Mouse (Mus musculus): ENCODE data around the gene Eaf1. TPM values are rescaled to one million over a fixed set of nuclear protein-coding genes. Genes with fewer than 3 reads are reported as not detected.

The Eaf1 gene
- polyA plus RNA-seq, 1 experiment from 2014 or later: 12.5 TPM

- H3K4me2 ChIP-seq: no peak overlapping the region
- no peaks in the 10 kb centered on the region for H3K27me3 ChIP-seq
- no peak overlapping the region for H3K27ac ChIP-seq (replicated peaks)
- 91% methylated on average over 5 of the region's 5 CpGs for WGBS
- H3K4me1 ChIP-seq (replicated peaks): no peaks in the 10 kb centered on the region
- ATAC-seq (ENCODE audit: low read depth): no peak
- H3K4me3 ChIP-seq: no peak overlapping the region
- no peak overlapping the region for H3K9ac ChIP-seq
- H3K36me3 ChIP-seq: peaks cover 96% of the 10 kb centered on the region
- H3K9me3 ChIP-seq: no peaks in the 10 kb centered on the region
Measured at GRCm38 (mm10) chr14:31482417-31482816, 11.8 kb upstream of the Eaf1 start.

- WGBS: 84% methylated on average over 4 of the region's 4 CpGs
- peaks cover 81% of the 10 kb centered on the region for H3K36me3 ChIP-seq
Measured at GRCm38 (mm10) chr14:31486465-31486864, 7.7 kb upstream of the Eaf1 start.

GRCm38 (mm10) chr14:31488055-31488454 lies 6.1 kb upstream of the Eaf1 start:
- Histone ChIP-seq H3K27ac (replicated peaks) (no peak overlapping the region), H3K4me3 (no peak overlapping the region), H3K4me1 (replicated peaks) (peaks cover 7% of the 10 kb centered on the region), H3K9ac (no peak overlapping the region), H3K27me3 (no peaks in the 10 kb centered on the region), H3K36me3 (peaks cover 79% of the 10 kb centered on the region), H3K4me2 (no peak overlapping the region), H3K9me3 (no peaks in the 10 kb centered on the region)
- ATAC-seq (ENCODE audit: low read depth): no peak
- WGBS: 95% methylated on average over 6 of the region's 6 CpGs

More at GRCm38 (mm10) chr14:31486465-31486864, 7.7 kb upstream of the Eaf1 start:
- no peak overlapping the region for H3K27ac ChIP-seq (replicated peaks)
- ATAC-seq (ENCODE audit: low read depth): no peak
- H3K4me1 ChIP-seq (replicated peaks): no peaks in the 10 kb centered on the region
- H3K4me2 ChIP-seq: no peak overlapping the region
- H3K4me3 ChIP-seq: no peak overlapping the region
- no peaks in the 10 kb centered on the region for H3K9me3 ChIP-seq
- no peak overlapping the region for H3K9ac ChIP-seq
- H3K27me3 ChIP-seq: no peaks in the 10 kb centered on the region

GRCm38 (mm10) chr14:31493901-31494300 lies 298 bp upstream of the Eaf1 start:
- Histone ChIP-seq H3K9ac (peak overlapping the region; percentile 85), H3K27ac (replicated peaks) (no peak overlapping the region), H3K4me1 (replicated peaks) (peaks cover 41% of the 10 kb centered on the region), H3K9me3 (no peaks in the 10 kb centered on the region), H3K36me3 (peaks cover 36% of the 10 kb centered on the region), H3K4me3 (peak overlapping the region; percentile 67), H3K27me3 (no peaks in the 10 kb centered on the region), H3K4me2 (peak overlapping the region; percentile 95)
- ATAC-seq (ENCODE audit: low read depth): no peak
- WGBS: 36% methylated on average over 9 of the region's 9 CpGs

GRCm38 (mm10) chr14:31494975-31495455 lies 816 bp downstream of the Eaf1 start, which contains the start of gene Mettl6:
Gene Mettl6 (minus strand): TSS chr14:31495040.
- ATAC-seq (ENCODE audit: low read depth): peak; percentile 97
- no peaks in the 10 kb centered on the region for H3K9me3 ChIP-seq
- peaks cover 39% of the 10 kb centered on the region for H3K36me3 ChIP-seq
- H3K27ac ChIP-seq (replicated peaks): peak within 1 kb of the TSS; percentile 85
- H3K9ac ChIP-seq: peak within 1 kb of the TSS; percentile 85
- WGBS: under 1% methylated on average over 49 of the region's 49 CpGs
- H3K4me3 ChIP-seq: peak within 1 kb of the TSS; percentile 67
- H3K4me1 ChIP-seq (replicated peaks): peaks cover 41% of the 10 kb centered on the region
- no peaks in the 10 kb centered on the region for H3K27me3 ChIP-seq
- peak within 1 kb of the TSS; percentile 95 for H3K4me2 ChIP-seq

- H3K4me3 ChIP-seq: peak overlapping the region; percentile 67
- H3K27me3 ChIP-seq: no peaks in the 10 kb centered on the region
- WGBS: 7% methylated on average over 8 of the region's 8 CpGs
- H3K9me3 ChIP-seq: no peaks in the 10 kb centered on the region
- H3K36me3 ChIP-seq: peaks cover 41% of the 10 kb centered on the region
- no peak for ATAC-seq (ENCODE audit: low read depth)
- H3K4me1 ChIP-seq (replicated peaks): peaks cover 41% of the 10 kb centered on the region
- H3K27ac ChIP-seq (replicated peaks): peak overlapping the region; percentile 85
- peak overlapping the region; percentile 95 for H3K4me2 ChIP-seq
- H3K9ac ChIP-seq: peak overlapping the region; percentile 85
Measured at GRCm38 (mm10) chr14:31495538-31495937, 1.3 kb downstream of the Eaf1 start.

GRCm38 (mm10) chr14:31496241-31496646 lies 2.0 kb downstream of the Eaf1 start:
- Histone ChIP-seq H3K4me2 (peak overlapping the region; percentile 95), H3K27ac (replicated peaks) (no peak overlapping the region), H3K9ac (peak overlapping the region; percentile 85), H3K9me3 (no peaks in the 10 kb centered on the region), H3K4me1 (replicated peaks) (peaks cover 41% of the 10 kb centered on the region), H3K4me3 (peak overlapping the region; percentile 67), H3K36me3 (peaks cover 48% of the 10 kb centered on the region), H3K27me3 (no peaks in the 10 kb centered on the region)
- ATAC-seq (ENCODE audit: low read depth): no peak
- 57% methylated on average over 7 of the region's 7 CpGs for WGBS

- peaks cover 62% of the 10 kb centered on the region for H3K36me3 ChIP-seq
- no peak overlapping the region for H3K4me2 ChIP-seq
- WGBS: 75% methylated on average over 1 of the region's 1 CpGs
Measured at GRCm38 (mm10) chr14:31499526-31499925, 5.3 kb downstream of the Eaf1 start.

GRCm38 (mm10) chr14:31503406-31503805 lies 9.2 kb downstream of the Eaf1 start:
- no peak overlapping the region for H3K27ac ChIP-seq (replicated peaks)
- H3K4me1 ChIP-seq (replicated peaks): no peaks in the 10 kb centered on the region
- H3K9ac ChIP-seq: no peak overlapping the region
- no peaks in the 10 kb centered on the region for H3K27me3 ChIP-seq
- 90% methylated on average over 13 of the region's 13 CpGs for WGBS
- no peak for ATAC-seq (ENCODE audit: low read depth)
- no peak overlapping the region for H3K4me2 ChIP-seq
- no peaks in the 10 kb centered on the region for H3K9me3 ChIP-seq
- peaks cover 96% of the 10 kb centered on the region for H3K36me3 ChIP-seq
- H3K4me3 ChIP-seq: no peak overlapping the region

More at GRCm38 (mm10) chr14:31499526-31499925, 5.3 kb downstream of the Eaf1 start:
- no peak for ATAC-seq (ENCODE audit: low read depth)
- Histone ChIP-seq H3K4me3 (no peak overlapping the region), H3K9ac (no peak overlapping the region), H3K9me3 (no peaks in the 10 kb centered on the region), H3K27me3 (no peaks in the 10 kb centered on the region), H3K27ac (replicated peaks) (no peak overlapping the region), H3K4me1 (replicated peaks) (peaks cover 21% of the 10 kb centered on the region)

- Histone ChIP-seq H3K4me3 (no peak overlapping the region), H3K4me1 (replicated peaks) (no peaks in the 10 kb centered on the region), H3K36me3 (peaks cover 87% of the 10 kb centered on the region), H3K9ac (no peak overlapping the region), H3K9me3 (no peaks in the 10 kb centered on the region), H3K4me2 (no peak overlapping the region), H3K27ac (replicated peaks) (no peak overlapping the region), H3K27me3 (no peaks in the 10 kb centered on the region)
- ATAC-seq (ENCODE audit: low read depth): no peak
- 97% methylated on average over 6 of the region's 6 CpGs for whole genome bisulfite sequencing
Measured at GRCm38 (mm10) chr14:31506456-31506855, 12.3 kb downstream of the Eaf1 start.

- WGBS: 96% methylated on average over 2 of the region's 2 CpGs
- Histone ChIP-seq H3K9me3 (peaks cover 6% of the 10 kb centered on the region; the same call in 1 of the 2 replicates), H3K4me3 (no peak overlapping the region), H3K36me3 (peaks cover 61% of the 10 kb centered on the region), H3K4me2 (no peak overlapping the region), H3K9ac (no peak overlapping the region), H3K27me3 (no peaks in the 10 kb centered on the region), H3K27ac (replicated peaks) (no peak overlapping the region), H3K4me1 (replicated peaks) (no peaks in the 10 kb centered on the region)
- no peak for ATAC-seq (ENCODE audit: low read depth)
Measured at GRCm38 (mm10) chr14:31509911-31510310, 15.7 kb downstream of the Eaf1 start.

GRCm38 (mm10) chr14:31510322-31510721 lies 16.1 kb downstream of the Eaf1 start:
- peaks cover 7% of the 10 kb centered on the region; the same call in 1 of the 2 replicates for H3K9me3 ChIP-seq
- WGBS: 95% methylated on average over 3 of the region's 3 CpGs
- no peak overlapping the region for H3K27ac ChIP-seq (replicated peaks)
- ATAC-seq (ENCODE audit: low read depth): no peak
- peaks cover 57% of the 10 kb centered on the region for H3K36me3 ChIP-seq
- H3K9ac ChIP-seq: no peak overlapping the region
- no peak overlapping the region for H3K4me2 ChIP-seq
- H3K27me3 ChIP-seq: no peaks in the 10 kb centered on the region
- H3K4me3 ChIP-seq: no peak overlapping the region
- no peaks in the 10 kb centered on the region for H3K4me1 ChIP-seq (replicated peaks)

GRCm38 (mm10) chr14:31515895-31516294 lies 21.7 kb downstream of the Eaf1 start:
- H3K4me3 ChIP-seq: no peak overlapping the region
- H3K27me3 ChIP-seq: no peaks in the 10 kb centered on the region
- H3K9me3 ChIP-seq: peaks cover 7% of the 10 kb centered on the region; the same call in 1 of the 2 replicates
- no peak overlapping the region for H3K27ac ChIP-seq (replicated peaks)
- no peak for ATAC-seq (ENCODE audit: low read depth)
- no peak overlapping the region for H3K4me2 ChIP-seq
- WGBS: 89% methylated on average over 2 of the region's 2 CpGs
- H3K9ac ChIP-seq: no peak overlapping the region
- no peaks in the 10 kb centered on the region for H3K4me1 ChIP-seq (replicated peaks)
- peaks cover 8% of the 10 kb centered on the region; the same call in 1 of the 2 replicates for H3K36me3 ChIP-seq
